Mouse (Mus musculus) frontal cortex, postnatal 36 days (tissue): ENCODE measurements at regions not wholly inside any gene's neighbourhood (a gene's known extent, or its start where the extent isn't known, plus 50 kb on each side); places are given as distances from the start of the nearest gene placed in this dataset.

ENCODE experiments used
- DNase-seq, 2 experiments: peaks; one replicate each; pipeline ENCODE4 v3.0.0; 2022; ENCODE audit warnings: low spot score in 2 of 2

GRCm38 (mm10) chr10:117434293-117434842 lies 54.6 kb upstream of the Cpsf6 start:
- DNase-seq = no peak

- no peak for DNase-seq
Measured at GRCm38 (mm10) chr10:117433547-117434292, 53.9 kb upstream of the Cpsf6 start.

GRCm38 (mm10) chr10:117432871-117433546 lies 53.2 kb upstream of the Cpsf6 start:
- DNase-seq = no peak

DNA sequence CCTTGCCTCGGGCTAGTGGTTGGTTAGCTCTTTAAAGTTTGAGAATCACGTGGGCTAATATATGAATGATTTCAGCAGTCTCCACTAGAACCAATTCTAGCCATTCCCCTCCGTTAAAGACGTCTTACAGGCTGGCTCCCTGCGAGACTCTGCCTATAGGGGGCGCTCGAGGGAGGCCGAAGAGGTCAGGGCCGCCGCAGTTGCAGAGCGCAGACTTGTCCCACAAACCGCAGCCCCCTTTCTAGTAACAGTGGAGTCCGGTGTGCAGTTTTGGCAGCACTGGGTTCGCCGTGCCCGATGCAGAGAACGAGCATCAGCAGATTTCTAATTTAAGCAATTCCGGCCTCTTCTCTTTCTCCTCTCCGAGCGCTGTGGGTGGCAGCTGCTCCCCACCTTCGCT lies 52.6 kb upstream of the Cpsf6 start:
- DNase-seq = peak; percentile 46 to 59

DNA sequence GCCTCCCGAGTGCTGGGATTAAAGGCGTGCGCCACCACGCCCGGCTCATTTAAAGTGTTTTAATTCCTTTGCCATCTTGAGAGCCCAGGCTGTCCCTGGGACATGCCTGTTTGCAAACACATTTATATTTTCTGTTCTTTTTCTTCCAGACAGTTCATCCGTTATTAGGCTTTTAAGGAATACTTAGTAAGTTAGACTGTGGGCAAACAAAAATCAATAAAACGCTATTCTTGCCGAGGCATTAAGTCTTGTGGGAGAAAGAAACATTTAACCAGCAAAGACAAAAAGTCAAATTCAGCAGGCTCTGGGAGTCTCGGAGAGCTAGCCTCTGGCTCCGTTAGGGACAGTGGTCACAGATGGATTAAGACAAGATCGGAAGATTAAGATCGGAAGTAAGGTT lies 52.0 kb upstream of the Cpsf6 start:
- DNase-seq = no peak

DNA sequence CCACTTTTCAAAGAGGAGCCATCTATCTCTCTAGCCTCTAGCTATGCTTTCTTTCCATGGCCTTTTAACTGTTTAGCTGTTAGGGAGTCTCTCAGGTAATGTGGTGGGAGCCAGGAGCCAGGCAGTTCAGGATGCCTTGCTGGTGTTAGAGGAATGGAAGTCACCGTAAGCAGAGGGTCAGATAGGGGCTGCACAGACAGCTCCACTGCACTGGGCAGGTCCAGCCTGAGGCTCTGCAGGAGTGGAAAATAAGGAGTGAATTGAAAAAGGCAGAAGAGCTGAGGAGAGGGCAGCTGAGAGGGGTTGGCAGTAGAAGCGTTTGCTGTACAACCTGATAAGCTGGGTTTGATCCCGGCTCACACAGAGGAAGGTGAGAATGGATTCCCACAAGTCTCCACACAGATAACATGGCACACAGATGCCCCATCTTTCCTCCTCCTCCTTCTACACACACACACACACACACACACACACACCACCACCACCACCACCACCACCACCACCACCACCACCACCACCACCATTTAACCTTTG lies 51.3 kb upstream of the Cpsf6 start:
- no peak for DNase-seq

GRCm38 (mm10) chr10:117430224-117430884 lies 50.5 kb upstream of the Cpsf6 start:
- no peak for DNase-seq

GRCm38 (mm10) chr10:117429459-117430183 lies 49.8 kb upstream of the Cpsf6 start:
- no peak for DNase-seq
